Mouse (Mus musculus): ENCODE results near the gene Mms19. TPM values are rescaled to one million over a fixed set of nuclear protein-coding genes. Genes with fewer than 3 reads are reported as not detected.
A peak's percentile ranks its signal among the peaks of the same experiment; 100 is the strongest.

Gene Mms19
- polyA plus RNA-seq, 1 experiment from 2014 or later, result 32.2 TPM

DNA sequence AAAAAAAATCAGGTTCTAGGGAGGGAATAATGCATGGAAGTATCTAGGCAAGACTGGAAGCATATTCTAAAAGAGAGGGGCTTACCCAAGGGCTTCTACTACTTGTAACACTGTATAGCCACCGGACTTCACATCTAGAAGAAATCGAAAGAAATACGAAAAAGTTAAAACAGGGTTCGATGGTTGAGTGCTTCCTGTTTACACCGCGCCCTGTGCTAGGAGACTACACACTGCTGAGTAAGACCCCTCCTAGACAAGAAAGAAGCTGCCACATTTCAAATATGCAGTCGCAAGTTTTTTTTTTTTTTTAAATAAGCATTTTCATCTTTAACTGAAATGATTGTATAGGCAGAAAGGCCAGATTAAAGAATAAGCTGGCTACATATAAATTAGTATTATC lies 11.3 kb downstream of the Mms19 start:
- Histone ChIP-seq H3K4me3 (replicated peaks) (no peak overlapping the region), H3K36me3 (replicated peaks) (peaks cover 41% of the 10 kb centered on the region), H3K27ac (no peak overlapping the region), H3K4me1 (peaks cover 7% of the 10 kb centered on the region), H3K9me3 (no peaks in the 10 kb centered on the region), H3K9ac (no peak overlapping the region), H3K27me3 (no peaks in the 10 kb centered on the region), H3K4me2 (no peak overlapping the region)
- no peak for ATAC-seq (ENCODE audit: low FRiP score)
- 97% methylated on average over 7 of the region's 7 CpGs for WGBS

DNA sequence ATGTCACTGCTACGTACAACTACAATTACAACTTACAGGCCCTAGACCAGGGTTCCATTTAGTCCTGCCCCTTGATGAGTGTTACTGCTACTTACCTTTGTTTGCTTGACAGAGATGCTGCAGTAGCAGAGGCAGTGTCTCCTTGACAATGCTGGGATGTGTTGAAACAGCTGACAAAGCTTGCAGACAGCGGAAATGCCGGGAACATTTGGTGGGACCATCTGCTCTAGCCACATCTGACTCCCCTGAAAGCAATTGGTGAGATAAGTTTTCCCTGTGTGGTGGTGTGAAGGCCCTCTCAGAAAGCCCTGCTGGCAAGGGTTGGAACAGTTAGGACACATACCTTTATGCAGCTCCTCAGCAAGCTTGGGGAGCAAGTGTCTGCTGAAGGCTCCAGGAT lies 27.4 kb downstream of the Mms19 start:
- no peak for ATAC-seq (ENCODE audit: low FRiP score)
- Histone ChIP-seq H3K9me3 (no peaks in the 10 kb centered on the region), H3K4me3 (replicated peaks) (no peak overlapping the region), H3K36me3 (replicated peaks) (peaks cover 91% of the 10 kb centered on the region), H3K9ac (no peak overlapping the region), H3K27ac (no peak overlapping the region), H3K4me2 (no peak overlapping the region), H3K27me3 (no peaks in the 10 kb centered on the region), H3K4me1 (no peaks in the 10 kb centered on the region)
- 94% methylated on average over 3 of the region's 3 CpGs for WGBS

DNA sequence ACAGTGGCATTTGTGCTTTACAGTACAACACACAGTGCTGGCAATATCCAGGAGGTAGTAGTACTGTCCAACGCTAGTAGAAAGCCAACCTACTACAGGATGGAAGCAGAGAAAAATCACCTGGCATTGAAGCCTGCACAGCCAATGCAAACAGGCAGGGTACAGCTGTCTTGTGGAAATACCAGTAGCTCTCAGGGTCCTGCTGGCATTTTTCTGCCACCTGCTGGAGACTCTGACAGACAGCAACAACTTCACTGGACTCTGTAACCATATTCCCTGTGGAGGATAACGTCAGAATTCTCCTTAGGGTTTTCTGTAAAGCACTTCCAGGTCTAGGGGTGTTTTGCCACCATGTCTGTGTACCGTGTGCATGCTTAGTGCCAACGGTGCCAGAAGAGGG lies 28.7 kb downstream of the Mms19 start:
- Histone ChIP-seq H3K9ac (no peak overlapping the region), H3K4me3 (replicated peaks) (no peak overlapping the region), H3K27me3 (no peaks in the 10 kb centered on the region), H3K36me3 (replicated peaks) (peaks cover 95% of the 10 kb centered on the region), H3K27ac (no peak overlapping the region), H3K9me3 (no peaks in the 10 kb centered on the region), H3K4me2 (no peak overlapping the region), H3K4me1 (no peaks in the 10 kb centered on the region)
- ATAC-seq (ENCODE audit: low FRiP score), result no peak
- WGBS, result 86% methylated on average over 4 of the region's 4 CpGs

DNA sequence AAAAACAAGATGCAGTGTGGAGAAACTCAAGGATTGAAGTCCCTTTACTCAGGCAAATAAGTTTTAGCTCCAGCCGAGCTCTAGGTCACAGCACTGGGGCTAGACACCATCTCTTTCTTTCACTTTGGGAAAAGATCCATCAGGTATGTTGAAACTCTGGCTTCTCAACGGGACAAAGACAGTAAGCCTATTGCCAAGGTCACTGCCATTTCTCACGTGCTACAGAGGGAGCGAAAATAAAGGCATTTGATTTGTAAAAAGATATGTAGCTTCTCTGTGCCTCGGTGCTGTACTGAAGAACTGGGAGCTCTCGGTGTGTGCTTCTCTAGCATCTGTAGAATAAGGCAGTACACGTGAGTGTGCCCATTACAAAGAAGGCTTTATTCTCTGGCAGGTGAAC lies 37.1 kb downstream of the Mms19 start:
- Histone ChIP-seq H3K36me3 (replicated peaks) (peaks cover 95% of the 10 kb centered on the region), H3K9ac (no peak overlapping the region), H3K27me3 (no peaks in the 10 kb centered on the region), H3K4me2 (no peak overlapping the region), H3K9me3 (no peaks in the 10 kb centered on the region), H3K4me1 (no peaks in the 10 kb centered on the region), H3K4me3 (replicated peaks) (no peak overlapping the region), H3K27ac (no peak overlapping the region)
- WGBS, result 93% methylated on average over 7 of the region's 7 CpGs
- no peak for ATAC-seq (ENCODE audit: low FRiP score)

DNA sequence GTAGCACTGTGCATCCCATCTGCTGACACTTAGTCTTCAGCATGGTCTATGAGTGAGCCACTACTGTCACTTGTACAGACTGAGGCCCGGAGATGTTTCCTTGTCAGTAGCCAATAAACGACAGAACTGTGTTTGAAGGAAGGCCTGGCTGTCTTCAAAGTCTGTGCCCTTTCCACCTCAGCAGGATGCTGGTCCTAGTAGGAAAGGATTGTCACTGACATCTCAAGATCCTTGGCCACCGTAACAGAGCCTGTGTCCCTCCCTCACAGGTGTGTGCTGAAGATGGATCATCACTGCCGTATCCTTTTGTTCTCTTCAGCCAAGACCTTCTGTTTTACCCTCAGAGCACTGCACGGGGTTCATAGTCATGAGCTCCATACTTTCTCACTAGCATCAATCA lies 42.4 kb downstream of the Mms19 start:
- no peak overlapping the region for H3K27ac ChIP-seq
- no peak overlapping the region for H3K4me2 ChIP-seq
- WGBS, result 85% methylated on average over 5 of the region's 5 CpGs
- H3K4me1 ChIP-seq, result peaks cover 9% of the 10 kb centered on the region
- ATAC-seq (ENCODE audit: low FRiP score), result no peak
- no peaks in the 10 kb centered on the region for H3K27me3 ChIP-seq
- H3K9ac ChIP-seq, result no peak overlapping the region
- no peaks in the 10 kb centered on the region for H3K9me3 ChIP-seq
- peaks cover 62% of the 10 kb centered on the region for H3K36me3 ChIP-seq (replicated peaks)
- H3K4me3 ChIP-seq (replicated peaks), result no peak overlapping the region

DNA sequence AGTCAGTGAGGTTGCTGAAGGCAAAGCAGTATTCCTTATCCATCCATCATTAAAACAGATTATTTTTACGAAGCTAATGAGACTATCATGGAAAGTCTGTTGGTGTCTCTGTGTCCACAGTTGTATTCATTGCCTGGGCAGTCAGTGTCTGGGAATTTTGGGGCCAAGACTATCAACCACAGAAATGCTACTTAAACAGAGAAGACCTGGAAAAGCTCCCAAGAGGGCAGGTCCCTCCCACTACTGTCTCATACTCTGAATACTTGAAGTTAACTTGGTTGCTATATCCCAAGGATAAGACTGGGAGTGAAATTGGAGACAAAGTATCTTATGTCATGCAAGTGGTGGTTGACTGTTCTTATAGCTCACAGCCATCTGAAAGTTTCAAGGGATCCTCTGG lies 45.0 kb downstream of the Mms19 start:
- H3K27me3 ChIP-seq, result no peaks in the 10 kb centered on the region
- H3K4me2 ChIP-seq, result no peak overlapping the region
- no peaks in the 10 kb centered on the region for H3K9me3 ChIP-seq
- 100% methylated on average over 1 of the region's 1 CpGs for WGBS
- H3K36me3 ChIP-seq (replicated peaks), result peaks cover 40% of the 10 kb centered on the region
- H3K9ac ChIP-seq, result no peak overlapping the region
- no peak overlapping the region for H3K27ac ChIP-seq
- no peak for ATAC-seq (ENCODE audit: low FRiP score)
- peaks cover 19% of the 10 kb centered on the region for H3K4me1 ChIP-seq
- H3K4me3 ChIP-seq (replicated peaks), result no peak overlapping the region

DNA sequence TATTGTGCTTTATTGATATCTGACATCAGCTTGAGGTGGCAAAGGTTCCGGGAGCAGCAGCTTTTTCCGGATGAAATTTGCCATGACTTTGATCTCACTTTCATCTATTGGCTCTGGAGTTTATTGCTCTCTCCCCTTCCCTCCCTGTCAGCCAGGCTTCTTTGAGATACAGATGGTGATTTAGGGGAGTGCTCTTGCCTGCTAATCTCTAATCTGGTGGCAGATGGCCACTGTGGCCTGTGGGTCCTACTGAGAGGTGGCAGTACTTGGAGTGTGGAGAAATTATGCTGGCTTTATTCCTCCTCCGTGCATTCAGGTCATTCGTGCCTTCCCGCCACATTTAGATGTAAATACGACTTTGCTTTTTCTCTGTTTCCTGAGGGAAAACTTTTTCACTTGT lies 46.8 kb downstream of the Mms19 start:
- no peaks in the 10 kb centered on the region for H3K27me3 ChIP-seq
- H3K9me3 ChIP-seq, result no peaks in the 10 kb centered on the region
- no peak overlapping the region; the same call in 1 of the 2 replicates for H3K27ac ChIP-seq
- ATAC-seq (ENCODE audit: low FRiP score), result no peak
- H3K4me1 ChIP-seq, result peaks cover 19% of the 10 kb centered on the region
- H3K9ac ChIP-seq, result peak overlapping the region; percentile 72
- H3K36me3 ChIP-seq (replicated peaks), result peaks cover 32% of the 10 kb centered on the region
- WGBS, result 44% methylated on average over 6 of the region's 6 CpGs
- H3K4me3 ChIP-seq (replicated peaks), result peak overlapping the region; percentile 80
- peak overlapping the region; percentile 64 for H3K4me2 ChIP-seq

DNA sequence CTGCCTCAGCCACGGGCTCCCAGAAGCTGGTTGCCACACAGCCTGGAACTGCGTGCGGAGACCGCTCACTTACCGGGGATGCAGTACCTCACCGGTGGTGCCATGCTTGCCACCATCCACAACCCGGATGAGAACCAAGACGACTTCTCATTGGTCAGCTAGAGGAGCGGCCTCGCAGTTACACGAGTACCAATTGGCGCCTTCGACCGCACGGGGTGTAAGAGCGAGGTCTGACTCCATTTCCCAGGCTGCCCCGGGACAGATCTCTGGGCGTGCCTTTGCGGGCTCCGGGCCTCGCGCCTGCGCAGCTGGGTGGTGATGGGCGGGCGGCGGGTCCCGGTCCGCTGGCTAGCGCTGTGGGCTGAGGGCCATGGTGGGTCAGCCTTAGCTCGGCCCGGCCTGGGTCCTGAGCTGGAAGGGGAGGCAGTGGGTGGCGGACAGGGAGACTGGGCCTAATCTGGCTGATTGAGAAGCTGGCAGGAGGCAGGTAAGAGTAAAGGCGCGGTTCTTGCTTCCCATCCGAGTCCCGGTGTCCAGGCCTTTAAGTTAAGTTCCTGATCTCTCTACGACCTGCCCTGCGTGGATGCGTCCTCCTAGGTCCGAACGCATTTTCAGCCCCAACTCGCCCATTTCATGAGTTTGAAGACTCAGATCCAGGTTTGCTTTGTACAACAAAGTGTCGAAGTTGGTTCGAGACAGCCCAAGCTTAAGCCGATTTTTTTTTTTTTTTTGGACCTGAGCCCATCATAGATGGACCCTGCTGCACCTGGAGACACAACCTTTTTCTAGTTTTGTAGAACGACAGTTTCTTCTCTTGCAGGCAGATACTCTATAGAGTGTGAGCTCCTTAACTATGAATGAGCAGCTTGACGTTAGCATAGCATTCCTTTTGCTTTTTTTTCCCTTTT lies 47.5 kb downstream of the Mms19 start, which contains the start of the genes Exosc1 and Zdhhc16:
Gene Exosc1, minus strand, starts transcription at position 245 of the 908 bp plus-strand sequence.
Gene Zdhhc16, plus strand, starts transcription at position 302 of the 908 bp plus-strand sequence.
- H3K4me1 ChIP-seq, result peaks cover 19% of the 10 kb centered on the region
- H3K9me3 ChIP-seq, result no peaks in the 10 kb centered on the region
- H3K4me2 ChIP-seq, result peak within 1 kb of the TSS; percentile 92
- no peaks in the 10 kb centered on the region for H3K27me3 ChIP-seq
- WGBS, result under 1% methylated on average over 47 of the region's 47 CpGs
- peaks cover 34% of the 10 kb centered on the region for H3K36me3 ChIP-seq (replicated peaks)
- H3K9ac ChIP-seq, result peak within 1 kb of the TSS; percentile 72
- ATAC-seq (ENCODE audit: low FRiP score), result peak; percentile 100
- H3K27ac ChIP-seq, result peak within 1 kb of the TSS; percentile 5
- peak within 1 kb of the TSS; percentile 80 for H3K4me3 ChIP-seq (replicated peaks)

DNA sequence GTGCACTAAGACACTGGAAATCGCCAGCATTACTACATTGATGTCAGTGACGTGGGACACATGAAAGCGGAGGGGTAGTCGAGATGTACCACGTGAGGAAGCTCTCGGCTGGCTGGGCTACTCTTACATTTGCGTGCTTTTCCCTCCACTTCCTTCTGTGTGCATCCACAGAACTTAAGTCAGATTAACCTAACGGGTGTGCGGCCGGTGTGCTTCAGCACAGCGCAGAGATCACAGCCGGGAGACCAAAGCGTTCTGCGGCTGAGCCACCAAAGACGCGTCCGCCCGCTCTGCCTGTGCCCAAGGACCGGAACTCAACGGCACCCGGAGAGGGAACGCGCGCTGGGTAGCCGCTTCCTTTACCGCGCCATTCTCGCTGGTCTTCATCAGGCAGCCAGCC lies 48.3 kb downstream of the Mms19 start:
- H3K36me3 ChIP-seq (replicated peaks), result peaks cover 35% of the 10 kb centered on the region
- H3K4me2 ChIP-seq, result peak overlapping the region; percentile 92
- peaks cover 19% of the 10 kb centered on the region for H3K4me1 ChIP-seq
- ATAC-seq (ENCODE audit: low FRiP score), result 0 out of 2 replicates have a peak, but pooled peaks have one; percentile 30
- peak overlapping the region; percentile 80 for H3K4me3 ChIP-seq (replicated peaks)
- H3K27ac ChIP-seq, result peak overlapping the region; percentile 5; the same call in 1 of the 2 replicates
- WGBS, result under 1% methylated on average over 28 of the region's 28 CpGs
- no peaks in the 10 kb centered on the region for H3K9me3 ChIP-seq
- no peaks in the 10 kb centered on the region for H3K27me3 ChIP-seq
- peak overlapping the region; percentile 72 for H3K9ac ChIP-seq

DNA sequence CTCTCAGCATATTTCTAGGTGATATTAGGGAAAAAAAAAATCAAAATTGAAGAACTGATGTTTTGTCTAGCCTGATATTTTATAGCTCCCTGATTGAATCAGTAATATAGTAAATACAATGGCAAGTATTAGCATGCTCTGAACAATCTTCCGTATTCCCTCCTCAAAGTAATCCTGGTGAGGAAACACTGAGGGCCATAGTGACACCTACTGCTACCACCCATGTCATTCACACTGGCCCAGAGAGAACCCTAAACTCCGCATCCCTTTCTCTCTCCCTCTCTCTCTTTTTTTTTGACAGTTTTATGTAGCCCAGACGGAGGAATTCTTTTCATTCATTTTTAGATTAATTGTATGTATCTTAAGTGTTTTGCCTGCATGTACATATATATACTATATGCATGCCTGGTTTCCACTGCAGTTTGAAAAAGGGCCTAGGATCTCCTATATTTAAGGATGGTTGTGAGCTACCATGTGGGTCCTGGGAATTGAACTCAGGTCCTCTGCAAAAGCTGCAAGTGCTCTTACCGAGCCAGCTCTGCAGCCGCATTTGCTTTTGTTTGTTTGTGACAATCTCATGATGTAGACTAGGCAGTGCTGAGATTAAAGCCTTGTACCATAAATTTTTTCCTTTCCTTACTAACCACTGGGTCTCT lies 60.4 kb downstream of the Mms19 start:
- no peak overlapping the region for H3K4me3 ChIP-seq (replicated peaks)
- no peak for ATAC-seq (ENCODE audit: low FRiP score)
- H3K27ac ChIP-seq, result no peak overlapping the region
- H3K4me2 ChIP-seq, result no peak overlapping the region
- no peaks in the 10 kb centered on the region for H3K4me1 ChIP-seq
- H3K9me3 ChIP-seq, result no peaks in the 10 kb centered on the region
- H3K36me3 ChIP-seq (replicated peaks), result peaks cover 73% of the 10 kb centered on the region
- WGBS, result 82% methylated on average over 5 of the region's 5 CpGs
- no peak overlapping the region for H3K9ac ChIP-seq
- H3K27me3 ChIP-seq, result no peaks in the 10 kb centered on the region

DNA sequence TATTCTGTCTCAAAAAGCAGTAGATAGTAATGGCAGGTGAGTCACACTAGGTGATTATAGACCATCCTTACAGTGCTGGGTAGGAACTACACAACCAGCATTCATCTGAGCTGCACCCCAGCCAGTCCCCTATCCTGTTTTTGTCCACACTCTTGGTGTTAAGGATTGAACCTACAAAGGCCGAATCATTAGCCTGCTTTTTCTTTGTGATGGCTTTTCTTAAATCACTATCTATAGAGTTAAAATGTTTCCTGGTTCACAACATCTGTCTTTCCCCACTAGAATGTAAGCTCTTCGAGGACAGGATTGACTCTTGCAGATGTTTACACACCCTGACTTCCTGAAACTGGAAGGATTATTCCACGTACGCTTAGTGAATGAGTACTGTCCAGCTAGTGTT lies 61.5 kb downstream of the Mms19 start:
- Histone ChIP-seq H3K9me3 (no peaks in the 10 kb centered on the region), H3K4me1 (peaks cover 2% of the 10 kb centered on the region; the same call in 1 of the 2 replicates), H3K9ac (no peak overlapping the region), H3K27ac (no peak overlapping the region), H3K4me3 (replicated peaks) (no peak overlapping the region), H3K27me3 (no peaks in the 10 kb centered on the region), H3K4me2 (no peak overlapping the region), H3K36me3 (replicated peaks) (peaks cover 68% of the 10 kb centered on the region)
- 79% methylated on average over 4 of the region's 4 CpGs for WGBS
- ATAC-seq (ENCODE audit: low FRiP score), result no peak

DNA sequence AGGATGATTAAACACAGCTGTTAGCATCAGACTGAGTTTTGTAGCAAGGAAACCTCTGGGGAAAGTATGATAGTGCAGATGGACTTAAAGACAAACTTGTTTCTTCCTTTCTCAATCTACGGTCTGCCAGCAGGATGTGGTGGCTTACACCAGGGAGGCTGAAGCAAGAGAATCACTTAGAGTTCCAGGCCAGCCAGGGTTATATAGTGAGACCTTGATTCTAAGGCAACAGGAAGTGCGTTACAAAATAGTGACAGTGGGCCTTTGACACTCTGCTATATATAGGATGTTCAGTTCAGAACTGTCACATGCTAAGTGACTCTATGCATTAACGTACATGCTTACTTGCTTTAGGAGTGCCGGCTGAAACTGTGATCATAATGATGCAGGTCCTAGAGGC lies 64.1 kb downstream of the Mms19 start:
- Histone ChIP-seq H3K9me3 (no peaks in the 10 kb centered on the region), H3K9ac (no peak overlapping the region), H3K4me2 (no peak overlapping the region), H3K36me3 (replicated peaks) (peaks cover 49% of the 10 kb centered on the region), H3K4me1 (peaks cover 18% of the 10 kb centered on the region), H3K27ac (no peak overlapping the region), H3K27me3 (no peaks in the 10 kb centered on the region), H3K4me3 (replicated peaks) (no peak overlapping the region)
- ATAC-seq (ENCODE audit: low FRiP score), result no peak
- 92% methylated on average over 4 of the region's 4 CpGs for WGBS
